Mouse (Mus musculus) spleen, postnatal 14 days (tissue): Measurements from ENCODE around the gene Efna5.

Experiments
- DNase-seq, 2 experiments: peaks; one replicate each; pipeline ENCODE4 v3.0.0; 2021 to 2022; ENCODE audit warnings: low spot score in 2 of 2

Gene Efna5

GRCm38 (mm10) chr17:62656591-62656990 lies 224.5 kb downstream of the Efna5 start:
- no peak for DNase-seq

GRCm38 (mm10) chr17:62655819-62656355 lies 225.2 kb downstream of the Efna5 start:
- no peak for DNase-seq

GRCm38 (mm10) chr17:62652451-62652850 lies 228.7 kb downstream of the Efna5 start:
- no peak for DNase-seq

- DNase-seq = no peak
Measured at GRCm38 (mm10) chr17:62651696-62652095, 229.4 kb downstream of the Efna5 start.

GRCm38 (mm10) chr17:62649293-62649950 lies 231.7 kb downstream of the Efna5 start:
- no peak for DNase-seq

- DNase-seq = no peak
Measured at GRCm38 (mm10) chr17:62646836-62647235, 234.3 kb downstream of the Efna5 start.

GRCm38 (mm10) chr17:62642447-62643145 lies 238.5 kb downstream of the Efna5 start:
- no peak for DNase-seq

- DNase-seq = no peak
Measured at GRCm38 (mm10) chr17:62640654-62641053, 240.5 kb downstream of the Efna5 start.

GRCm38 (mm10) chr17:62636896-62637295 lies 244.2 kb downstream of the Efna5 start:
- no peak for DNase-seq

GRCm38 (mm10) chr17:62634937-62635336 lies 246.2 kb downstream of the Efna5 start:
- DNase-seq = no peak

GRCm38 (mm10) chr17:62628474-62628873 lies 252.6 kb downstream of the Efna5 start:
- no peak for DNase-seq

GRCm38 (mm10) chr17:62627508-62627907 lies 253.6 kb downstream of the Efna5 start:
- DNase-seq = no peak

GRCm38 (mm10) chr17:62625646-62626020 lies 255.5 kb downstream of the Efna5 start:
- DNase-seq = no peak

GRCm38 (mm10) chr17:62624804-62625645 lies 256.1 kb downstream of the Efna5 start:
- DNase-seq = no peak

GRCm38 (mm10) chr17:62623224-62623623 lies 257.9 kb downstream of the Efna5 start:
- no peak for DNase-seq

GRCm38 (mm10) chr17:62622481-62622880 lies 258.6 kb downstream of the Efna5 start:
- DNase-seq = no peak

- no peak for DNase-seq
Measured at GRCm38 (mm10) chr17:62615159-62615558, 266.0 kb downstream of the Efna5 start.

- no peak for DNase-seq
Measured at GRCm38 (mm10) chr17:62614708-62615107, 266.4 kb downstream of the Efna5 start.

- no peak for DNase-seq
Measured at GRCm38 (mm10) chr17:62614237-62614636, 266.9 kb downstream of the Efna5 start.

- DNase-seq = no peak
Measured at GRCm38 (mm10) chr17:62613232-62613631, 267.9 kb downstream of the Efna5 start.

- DNase-seq = no peak
Measured at GRCm38 (mm10) chr17:62608145-62608544, 273.0 kb downstream of the Efna5 start.

- no peak for DNase-seq
Measured at GRCm38 (mm10) chr17:62607304-62607914, 273.7 kb downstream of the Efna5 start.
